Mouse (Mus musculus) E14TG2a.4 (cell line): Measurements from ENCODE around the gene Kat6b.

ENCODE experiments used
- CTCF ChIP-seq: conservative IDR thresholded peaks from 2 replicates; pipeline ENCODE4 v1.5.1; 2014; ENCODE audit warnings: low read length
- NANOG ChIP-seq: IDR thresholded peaks from 2 replicates; pipeline ENCODE4 v1.6.1; 2014; ENCODE audit warnings: borderline replicate concordance, low read length, mixed read lengths
- POU5F1 ChIP-seq: IDR thresholded peaks from 2 replicates; pipeline ENCODE4 v1.6.1; 2014; ENCODE audit warnings: low read length, borderline replicate concordance

GRCm38 (mm10) chr14:21433415-21433814, 47.8 kb upstream of the Kat6b start:
- no peak for TF ChIP-seq CTCF
- no peak for TF ChIP-seq NANOG
- TF ChIP-seq POU5F1, result no peak
